Mouse (Mus musculus): ENCODE data around the gene Ptcd3. TPM values are rescaled to one million over a fixed set of nuclear protein-coding genes. Genes with fewer than 3 reads are reported as not detected.

Gene Ptcd3
- polyA plus RNA-seq, 2 experiments = 62.4 to 91.0 TPM

- 68% methylated on average over 1 of the region's 1 CpGs for WGBS
- H3K4me1 ChIP-seq (ENCODE audit: control insufficient read depth, insufficient read depth, low read length) = no peaks in the 10 kb centered on the region
- H3K4me2 ChIP-seq (replicated peaks; ENCODE audit: low read depth, low read length, severe bottlenecking) = no peak overlapping the region
- H3K27me3 ChIP-seq (ENCODE audit: control insufficient read depth, insufficient read depth, low read length) = no peaks in the 10 kb centered on the region
- H3K27ac ChIP-seq (replicated peaks; ENCODE audit: low read depth, low read length) = no peak overlapping the region
- H3K4me3 ChIP-seq (replicated peaks; ENCODE audit: low read length) = no peak overlapping the region
- peaks cover 12% of the 10 kb centered on the region for H3K36me3 ChIP-seq (ENCODE audit: control insufficient read depth, insufficient read depth, low read length)
- H3K9me3 ChIP-seq (ENCODE audit: control insufficient read depth, low read length) = no peaks in the 10 kb centered on the region
- H3K9ac ChIP-seq (ENCODE audit: low read depth, low read length, severe bottlenecking) = no peak overlapping the region
- no peak for DNase-seq (ENCODE audit: low spot score)
- no peak for ATAC-seq (ENCODE audit: low FRiP score, low read depth)
- TF ChIP-seq POLR2A (IDR thresholded peaks at IDR 0.05; ENCODE audit: borderline replicate concordance, extremely low read depth, insufficient read depth, insufficient read length) = no peak
Measured at GRCm38 (mm10) chr6:71840597-71841290, 67.8 kb downstream of the Ptcd3 start.

GRCm38 (mm10) chr6:71839815-71840214, 68.7 kb downstream of the Ptcd3 start:
- H3K36me3 ChIP-seq (ENCODE audit: control insufficient read depth, insufficient read depth, low read length) = peaks cover 4% of the 10 kb centered on the region; the same call in 1 of the 2 replicates
- TF ChIP-seq POLR2A (IDR thresholded peaks at IDR 0.05; ENCODE audit: borderline replicate concordance, extremely low read depth, insufficient read depth, insufficient read length) = no peak
- ATAC-seq (ENCODE audit: low FRiP score, low read depth) = no peak
- no peaks in the 10 kb centered on the region for H3K27me3 ChIP-seq (ENCODE audit: control insufficient read depth, insufficient read depth, low read length)
- H3K4me1 ChIP-seq (ENCODE audit: control insufficient read depth, insufficient read depth, low read length) = no peaks in the 10 kb centered on the region
- no peak overlapping the region for H3K4me3 ChIP-seq (replicated peaks; ENCODE audit: low read length)
- no peak overlapping the region for H3K4me2 ChIP-seq (replicated peaks; ENCODE audit: low read depth, low read length, severe bottlenecking)
- H3K27ac ChIP-seq (replicated peaks; ENCODE audit: low read depth, low read length) = no peak overlapping the region
- no peaks in the 10 kb centered on the region for H3K9me3 ChIP-seq (ENCODE audit: control insufficient read depth, low read length)
- H3K9ac ChIP-seq (ENCODE audit: low read depth, low read length, severe bottlenecking) = no peak overlapping the region
- no peak for DNase-seq (ENCODE audit: low spot score)

DNA sequence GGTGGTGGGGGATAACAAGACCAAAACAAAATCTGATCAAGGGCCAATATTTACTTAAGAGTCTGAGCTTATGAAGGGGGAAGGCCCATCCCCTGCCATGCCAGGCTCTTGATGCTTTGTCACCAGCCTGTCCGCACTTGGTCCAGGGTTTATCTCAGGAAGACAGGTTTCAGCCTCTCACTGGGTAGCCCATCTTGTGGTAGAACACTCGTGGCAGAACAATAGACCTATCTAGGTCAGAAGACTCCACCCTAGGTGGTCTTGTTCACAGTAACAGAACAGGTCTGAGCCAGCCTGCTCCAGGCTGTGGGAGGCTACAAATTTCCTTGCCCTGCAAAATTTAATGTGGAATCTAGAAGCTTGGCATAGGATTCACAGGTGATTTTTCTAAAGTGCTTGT, 71.7 kb downstream of the Ptcd3 start:
- peaks cover 6% of the 10 kb centered on the region for H3K4me1 ChIP-seq (ENCODE audit: control insufficient read depth, insufficient read depth, low read length)
- H3K9me3 ChIP-seq (ENCODE audit: control insufficient read depth, low read length) = no peaks in the 10 kb centered on the region
- no peaks in the 10 kb centered on the region for H3K27me3 ChIP-seq (ENCODE audit: control insufficient read depth, insufficient read depth, low read length)
- DNase-seq (ENCODE audit: low spot score) (no peak), ATAC-seq (ENCODE audit: low FRiP score, low read depth) (no peak)
- H3K36me3 ChIP-seq (ENCODE audit: control insufficient read depth, insufficient read depth, low read length) = no peaks in the 10 kb centered on the region
- TF ChIP-seq POLR2A (IDR thresholded peaks at IDR 0.05; ENCODE audit: borderline replicate concordance, extremely low read depth, insufficient read depth, insufficient read length) = no peak
- no peak overlapping the region for H3K9ac ChIP-seq (ENCODE audit: low read depth, low read length, severe bottlenecking)
- no peak overlapping the region for H3K27ac ChIP-seq (replicated peaks; ENCODE audit: low read depth, low read length)
- 94% methylated on average over 2 of the region's 2 CpGs for WGBS
- no peak overlapping the region for H3K4me3 ChIP-seq (replicated peaks; ENCODE audit: low read length)
- no peak overlapping the region for H3K4me2 ChIP-seq (replicated peaks; ENCODE audit: low read depth, low read length, severe bottlenecking)

GRCm38 (mm10) chr6:71831581-71831960, 77.0 kb downstream of the Ptcd3 start:
- peak; percentile 99 for ATAC-seq (ENCODE audit: low FRiP score, low read depth)
- 0% methylated on average over 19 of the region's 21 CpGs for WGBS
- H3K36me3 ChIP-seq (ENCODE audit: control insufficient read depth, insufficient read depth, low read length) = no peaks in the 10 kb centered on the region

DNA sequence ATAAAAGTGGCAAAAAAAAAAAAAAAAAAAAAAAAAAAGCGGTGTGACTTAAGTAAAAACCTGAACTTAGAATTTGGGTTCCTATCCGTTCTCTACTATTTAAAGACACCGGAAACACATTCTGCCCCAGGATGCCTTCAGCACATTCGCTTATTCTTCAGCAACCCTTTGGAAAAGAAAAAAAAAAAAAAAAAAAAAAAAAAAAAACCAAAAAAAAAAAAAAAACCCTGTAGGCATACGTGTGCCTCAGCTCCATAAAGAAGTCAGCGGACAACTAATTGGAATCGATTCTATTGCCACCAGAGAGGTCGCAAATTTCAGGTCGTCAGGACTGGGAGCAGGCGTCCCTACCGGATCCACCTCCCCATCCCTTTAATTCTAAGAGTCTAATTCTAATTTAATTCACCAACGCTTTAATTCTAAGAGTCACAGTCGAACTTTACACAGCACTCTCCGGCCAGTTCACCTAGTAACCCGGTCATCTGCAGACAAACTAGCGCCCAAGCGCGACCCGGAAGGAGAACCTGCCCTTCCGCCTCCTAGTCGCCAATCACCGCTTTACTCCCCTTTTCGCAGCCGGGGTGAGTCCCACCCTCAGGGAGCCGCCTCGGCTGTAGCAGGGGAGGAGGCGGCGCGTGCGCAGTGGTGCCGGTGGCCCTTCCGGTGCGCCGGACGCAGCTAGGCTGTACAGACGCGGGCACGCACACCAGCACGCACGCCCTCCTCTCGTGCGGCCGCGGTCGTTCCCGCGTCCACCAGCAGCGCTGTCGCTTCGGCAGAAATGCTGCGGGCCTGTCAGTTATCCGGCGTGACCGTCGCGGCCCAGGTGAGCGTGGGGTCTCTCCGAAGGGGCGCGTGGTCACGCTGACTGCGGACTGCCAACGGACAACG, 77.6 kb downstream of the Ptcd3 start, which contains the start of gene Immt:
Gene Immt, plus strand, starts transcription at position 642 of the 891 bp plus-strand sequence.
- Histone ChIP-seq H3K36me3 (ENCODE audit: control insufficient read depth, insufficient read depth, low read length) (no peaks in the 10 kb centered on the region), H3K9ac (ENCODE audit: low read depth, low read length, severe bottlenecking) (peak within 1 kb of the TSS; percentile 77), H3K4me2 (replicated peaks; ENCODE audit: low read depth, low read length, severe bottlenecking) (peak within 1 kb of the TSS; percentile 67), H3K4me3 (replicated peaks; ENCODE audit: low read length) (peak within 1 kb of the TSS; percentile 100), H3K4me1 (ENCODE audit: control insufficient read depth, insufficient read depth, low read length) (peaks cover 9% of the 10 kb centered on the region), H3K27ac (replicated peaks; ENCODE audit: low read depth, low read length) (peak within 1 kb of the TSS; percentile 87), H3K27me3 (ENCODE audit: control insufficient read depth, insufficient read depth, low read length) (no peaks in the 10 kb centered on the region), H3K9me3 (ENCODE audit: control insufficient read depth, low read length) (no peaks in the 10 kb centered on the region)
- ATAC-seq (ENCODE audit: low FRiP score, low read depth) (peak; percentile 98), DNase-seq (ENCODE audit: low spot score) (peak; percentile 97)
- whole genome bisulfite sequencing = under 1% methylated on average over 57 of the region's 64 CpGs
- TF ChIP-seq POLR2A (IDR thresholded peaks at IDR 0.05; ENCODE audit: borderline replicate concordance, extremely low read depth, insufficient read depth, insufficient read length) = no peak

More at GRCm38 (mm10) chr6:71831581-71831960, 77.0 kb downstream of the Ptcd3 start:
- H3K4me1 ChIP-seq (ENCODE audit: control insufficient read depth, insufficient read depth, low read length) = peaks cover 9% of the 10 kb centered on the region
- peak overlapping the region; percentile 100 for H3K4me3 ChIP-seq (replicated peaks; ENCODE audit: low read length)
- H3K27ac ChIP-seq (replicated peaks; ENCODE audit: low read depth, low read length) = peak overlapping the region; percentile 87
- no peaks in the 10 kb centered on the region for H3K27me3 ChIP-seq (ENCODE audit: control insufficient read depth, insufficient read depth, low read length)
- H3K9ac ChIP-seq (ENCODE audit: low read depth, low read length, severe bottlenecking) = peak overlapping the region; percentile 77
- no peak for TF ChIP-seq POLR2A (IDR thresholded peaks at IDR 0.05; ENCODE audit: borderline replicate concordance, extremely low read depth, insufficient read depth, insufficient read length)
- peak overlapping the region; percentile 67 for H3K4me2 ChIP-seq (replicated peaks; ENCODE audit: low read depth, low read length, severe bottlenecking)
- DNase-seq (ENCODE audit: low spot score) = peak; percentile 96
- no peaks in the 10 kb centered on the region for H3K9me3 ChIP-seq (ENCODE audit: control insufficient read depth, low read length)

Other genes starting within 250 kb of the Ptcd3 start
- gene Reep1, start 201.2 kb downstream of the Ptcd3 start, polyA plus RNA-seq (2012; rRNA removed) = 14.9 and 15.6 TPM in 2 replicates
- 13.0 and 15.2 TPM in 2 replicates for gene Reep1, start 201.2 kb downstream of the Ptcd3 start, polyA plus RNA-seq (2014; fragmentation: Nextera tagmentation; extraction: Ambion mirVana)
- gene Mrpl35, start 81.8 kb downstream of the Ptcd3 start, polyA plus RNA-seq (2012; rRNA removed) = 13.3 and 20.4 TPM in 2 replicates
- 64.3 and 64.9 TPM in 2 replicates for gene Mrpl35, start 81.8 kb downstream of the Ptcd3 start, polyA plus RNA-seq (2014; fragmentation: Nextera tagmentation; extraction: Ambion mirVana)
- 62.8 and 69.8 TPM in 2 replicates for gene Immt, start 77.4 kb downstream of the Ptcd3 start, polyA plus RNA-seq (2012; rRNA removed)
- gene Immt, start 77.4 kb downstream of the Ptcd3 start, polyA plus RNA-seq (2014; fragmentation: Nextera tagmentation; extraction: Ambion mirVana) = 142 and 145 TPM in 2 replicates
- 24.5 and 27.1 TPM in 2 replicates for gene Polr1a, start 303 bp upstream of the Ptcd3 start, polyA plus RNA-seq (2012; rRNA removed)
- 31.9 and 32.3 TPM in 2 replicates for gene Polr1a, start 303 bp upstream of the Ptcd3 start, polyA plus RNA-seq (2014; fragmentation: Nextera tagmentation; extraction: Ambion mirVana)
- 26.1 and 26.3 TPM in 2 replicates for gene St3gal5, start 188.8 kb upstream of the Ptcd3 start, polyA plus RNA-seq (2012; rRNA removed)
- gene St3gal5, start 188.8 kb upstream of the Ptcd3 start, polyA plus RNA-seq (2014; fragmentation: Nextera tagmentation; extraction: Ambion mirVana) = 25.5 and 30.3 TPM in 2 replicates